Mouse (Mus musculus) thymus, postnatal 25 days (tissue): ENCODE measurements around the gene Fbxl14.
"Not testable (repeated sequence)": the region's sequence is repeated elsewhere in the genome, so short reads cannot be mapped to it uniquely, and the experiment has no call there.

Experiments used
- DNase-seq: peaks from one replicate; pipeline ENCODE4 v3.0.0; 2022

Fbxl14 gene

DNA sequence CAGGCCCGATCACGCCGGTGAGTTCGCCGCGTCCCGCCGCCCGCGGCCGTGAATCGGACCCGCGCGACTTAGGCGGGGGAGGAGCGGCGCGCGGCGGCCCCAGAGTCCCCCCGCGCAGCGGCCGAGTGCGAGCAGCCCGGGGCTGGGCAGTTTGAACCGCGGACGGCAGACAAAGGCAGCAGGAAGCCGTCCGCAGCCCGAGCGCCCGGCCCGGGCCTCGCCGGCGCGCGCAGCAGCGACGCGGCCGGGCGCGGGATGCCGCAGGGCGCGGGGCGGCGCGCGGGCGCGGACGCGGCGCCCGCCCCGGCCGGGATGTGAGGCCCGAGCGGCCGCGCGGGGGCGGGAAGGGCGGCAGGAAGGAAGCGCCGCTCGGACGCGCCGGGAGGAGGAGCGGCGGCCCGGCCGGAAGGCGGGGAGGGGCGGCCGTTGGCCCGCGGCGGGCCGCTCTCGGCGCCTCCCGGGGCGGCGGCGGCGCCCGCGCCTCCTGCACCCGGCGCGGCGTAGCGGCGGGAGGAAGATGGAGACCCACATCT lies at the start of gene Fbxl14:
Gene Fbxl14 (plus strand): TSS at position 326 of the 533 bp plus-strand sequence.
- peak; percentile 75 for DNase-seq

DNA sequence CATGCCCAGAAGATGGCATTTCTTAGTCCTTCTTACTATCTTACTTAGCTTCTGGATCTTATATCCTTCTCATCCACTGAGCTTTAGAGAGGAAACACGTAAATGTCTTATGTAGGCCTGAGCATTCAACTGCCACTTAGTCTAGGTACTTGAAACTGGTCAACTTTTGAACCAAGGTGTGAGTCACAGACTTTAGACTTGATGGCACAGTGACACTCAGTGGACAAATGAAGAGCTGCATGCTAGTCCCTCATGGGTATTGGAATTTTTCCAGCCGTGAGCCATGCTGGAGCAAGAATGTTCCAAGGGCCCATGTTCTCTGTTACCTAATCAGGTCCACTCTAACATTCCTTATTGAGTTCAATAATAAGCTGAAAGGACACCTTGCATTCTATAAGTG lies 49.0 kb upstream of the Fbxl14 start:
- DNase-seq, result peak; percentile 48

DNA sequence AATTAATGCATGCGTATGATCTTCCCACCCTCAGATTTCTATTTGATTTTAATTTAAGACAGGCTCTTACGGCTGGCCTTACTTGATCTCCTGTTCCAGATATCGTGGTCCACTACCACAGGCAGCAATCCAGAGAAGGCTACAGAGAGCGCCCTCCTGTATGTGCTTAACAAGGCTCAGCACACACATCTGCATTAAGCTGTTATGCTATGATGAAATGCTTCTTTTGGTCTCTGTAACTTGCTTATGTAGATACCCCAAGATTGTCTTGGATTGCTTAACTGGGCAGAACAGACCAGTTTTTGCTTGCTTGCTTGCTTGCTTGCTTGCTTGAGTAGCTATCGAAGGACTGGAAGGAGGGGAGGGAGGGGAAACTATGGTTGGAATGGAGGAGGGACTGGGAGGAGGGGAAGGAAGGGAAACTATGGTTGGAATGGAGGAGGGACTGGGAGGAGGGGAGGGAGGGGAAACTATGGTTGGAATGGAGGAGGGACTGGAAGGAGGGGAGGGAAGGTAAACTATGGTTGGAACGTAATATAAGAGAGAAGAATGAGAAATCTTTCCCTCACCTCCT lies 47.6 kb upstream of the Fbxl14 start:
- DNase-seq, result no peak

GRCm38 (mm10) chr6:119434394-119434793 lies 45.1 kb upstream of the Fbxl14 start:
- no peak for DNase-seq

- DNase-seq, result no peak
Observed at GRCm38 (mm10) chr6:119437894-119438761, 41.3 kb upstream of the Fbxl14 start.

- DNase-seq, result not testable (repeated sequence)
Observed at GRCm38 (mm10) chr6:119442729-119443128, 36.7 kb upstream of the Fbxl14 start.

DNA sequence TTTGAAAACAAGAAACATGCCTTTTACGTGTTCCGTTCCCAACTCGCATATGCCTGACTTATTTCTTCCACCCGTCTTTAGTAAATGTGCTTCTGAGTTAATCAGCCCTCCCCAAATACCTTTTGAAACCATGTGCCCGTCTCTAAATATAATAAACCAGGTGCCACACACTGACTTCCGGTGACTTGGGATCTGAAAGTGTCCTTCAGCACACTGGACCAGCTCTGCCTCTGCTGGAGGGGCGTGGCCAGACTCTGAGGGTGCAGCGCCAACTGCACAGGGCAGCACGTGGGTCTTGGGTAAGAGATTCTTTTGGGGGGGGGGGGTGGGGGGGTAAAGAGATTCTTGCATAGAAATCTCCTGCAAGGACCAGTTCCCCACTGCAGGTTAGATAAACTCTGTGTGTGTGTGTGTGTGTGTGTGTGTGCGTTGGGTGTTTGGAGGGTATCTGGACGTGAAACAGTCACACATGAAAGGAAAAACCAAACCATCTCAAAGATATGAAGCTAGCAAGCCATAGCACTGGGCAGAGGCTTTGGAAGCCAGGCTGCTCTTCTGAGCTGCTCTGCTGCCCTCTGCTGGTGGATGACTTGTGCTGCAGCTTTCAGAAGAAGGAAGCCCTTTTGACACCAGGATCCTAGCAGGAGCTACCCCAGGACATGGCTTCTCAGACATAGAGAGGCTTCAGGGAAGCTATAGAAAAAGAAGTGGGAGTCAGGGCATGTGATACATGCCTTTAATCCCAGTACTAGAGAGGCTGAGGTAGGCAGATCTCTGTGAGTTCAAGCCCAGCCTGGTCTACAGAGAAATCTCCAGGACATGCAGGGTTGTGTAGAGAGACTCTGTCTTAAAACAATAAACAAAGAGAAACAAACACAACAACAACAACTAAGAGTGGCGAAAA lies 35.5 kb upstream of the Fbxl14 start:
- DNase-seq, result peak; percentile 81

DNA sequence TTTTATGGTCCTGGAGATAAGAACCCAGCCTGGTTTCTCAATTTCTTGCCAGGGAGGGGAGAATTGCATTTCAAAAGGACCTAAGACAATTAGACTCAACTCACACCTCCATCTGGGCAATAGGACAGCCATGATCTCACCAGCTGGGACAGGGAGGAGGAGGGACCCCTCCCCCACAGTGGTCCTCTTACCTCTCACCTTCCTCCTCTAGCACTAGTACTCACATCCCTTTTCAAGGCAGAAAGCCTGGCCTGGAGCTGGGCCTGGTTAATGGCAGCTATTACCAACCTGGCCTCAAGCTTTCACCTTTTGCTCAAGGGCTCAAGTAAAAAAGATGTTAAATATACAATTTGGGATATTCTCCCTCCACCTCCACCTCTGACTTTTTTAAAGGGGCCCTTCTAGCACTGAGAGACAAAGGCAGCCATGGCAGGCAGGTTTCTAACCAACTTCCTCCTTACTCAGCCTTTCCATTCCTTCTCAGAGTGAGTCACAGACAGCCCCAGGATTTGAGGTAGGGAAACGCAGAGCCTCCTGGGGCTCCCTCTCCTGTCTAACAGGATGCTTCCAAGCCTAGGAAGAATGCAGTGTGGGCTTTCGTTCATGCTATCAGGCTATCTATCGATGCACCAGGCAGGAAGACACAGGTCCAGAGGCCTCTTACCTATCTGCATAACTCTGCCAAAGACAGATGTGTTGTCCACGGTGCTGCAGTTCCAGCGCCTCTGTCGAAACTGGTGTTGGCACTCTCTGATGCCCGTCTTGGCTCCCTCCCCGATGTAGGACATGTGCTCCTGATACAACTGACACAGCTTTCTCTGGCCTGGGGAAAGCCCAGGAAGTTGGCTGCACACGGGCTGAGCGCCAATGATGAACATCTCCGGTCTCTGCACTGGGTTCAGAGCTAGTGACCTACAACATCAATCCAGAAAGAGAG lies 33.5 kb upstream of the Fbxl14 start:
- DNase-seq, result no peak

DNA sequence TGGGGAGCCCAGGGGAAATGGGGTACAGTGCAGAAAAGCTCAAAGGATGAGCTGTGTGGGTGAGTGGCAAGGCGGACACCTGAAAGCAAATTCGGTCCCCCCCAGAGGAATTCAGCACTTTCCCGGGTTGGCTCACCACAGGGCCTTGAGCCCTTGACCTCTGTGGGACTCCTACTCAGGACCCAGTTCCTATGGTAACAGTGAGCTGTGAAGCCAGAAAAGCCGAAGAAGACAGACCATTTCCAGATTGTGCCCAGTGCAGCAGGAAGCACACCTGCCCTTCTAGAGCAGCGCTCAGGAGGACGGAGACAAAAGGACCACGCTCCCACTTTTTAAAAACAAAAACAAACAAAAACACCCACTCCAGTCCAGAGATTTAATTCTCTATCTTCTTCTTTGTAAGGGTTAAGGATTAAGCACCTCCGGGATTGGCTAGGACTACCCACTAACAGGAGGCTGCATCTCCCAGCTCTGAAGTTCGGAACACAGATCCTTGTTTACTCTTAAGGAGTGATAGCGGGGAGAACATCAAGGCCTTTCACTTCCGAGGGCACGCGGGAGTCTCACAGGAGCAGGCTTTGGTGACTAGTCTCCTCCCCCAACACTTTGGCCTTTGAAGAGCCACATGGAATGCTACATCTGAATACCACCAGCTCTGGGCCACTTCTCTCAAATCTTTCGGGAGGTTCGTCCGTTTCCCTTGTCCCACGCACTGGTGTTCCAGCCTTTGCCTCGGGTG lies 31.0 kb upstream of the Fbxl14 start:
- DNase-seq, result no peak

- peak; percentile 57 for DNase-seq
Observed at GRCm38 (mm10) chr6:119449060-119449499, 30.4 kb upstream of the Fbxl14 start.

DNA sequence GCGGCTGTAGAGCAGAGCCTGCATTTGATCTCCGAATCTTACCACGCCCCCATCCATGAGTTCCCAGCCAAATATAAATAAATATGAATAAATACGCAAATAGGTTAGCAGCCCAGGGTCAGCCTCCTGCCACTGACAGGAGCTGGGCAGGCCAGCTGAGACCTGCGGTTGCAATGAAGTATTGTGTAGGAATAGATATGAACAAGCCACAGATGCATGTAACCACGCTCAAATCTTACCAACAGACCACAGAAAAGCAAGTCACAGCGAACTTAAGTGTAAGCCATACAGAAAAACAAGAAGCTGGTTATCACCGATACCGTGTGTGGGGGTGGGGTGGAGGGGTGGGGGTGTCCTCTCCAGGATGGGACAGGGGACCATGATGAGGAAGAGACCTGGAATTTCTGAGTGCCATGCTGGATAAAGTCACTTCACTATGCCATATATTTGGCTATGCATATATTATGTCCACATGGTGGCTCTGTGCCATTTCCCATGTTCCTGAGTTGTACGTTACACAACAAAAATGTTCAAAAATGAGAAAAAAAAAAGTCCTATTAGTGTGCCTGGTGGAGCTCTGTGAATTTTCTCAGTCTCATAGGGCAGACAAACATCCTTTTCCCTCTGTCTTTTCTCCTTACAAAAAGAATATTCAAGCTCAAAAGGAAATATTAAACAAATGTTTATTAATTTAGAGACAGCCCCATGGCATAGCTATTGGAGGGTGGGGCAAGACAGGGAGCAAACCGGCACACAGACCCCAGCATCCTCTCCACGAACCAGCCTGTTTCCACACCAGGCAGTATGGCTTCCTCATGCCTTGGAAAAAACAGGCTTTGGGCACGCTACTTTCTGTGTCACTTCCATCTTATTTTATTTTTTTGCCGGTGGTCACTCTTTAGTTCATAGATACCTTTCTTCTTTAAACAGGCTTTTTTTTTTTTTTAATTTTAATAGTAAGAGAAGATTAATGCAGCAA lies 28.2 kb upstream of the Fbxl14 start:
- peak; percentile 13 for DNase-seq

GRCm38 (mm10) chr6:119451981-119452499 lies 27.4 kb upstream of the Fbxl14 start:
- DNase-seq, result no peak

- no peak for DNase-seq
Observed at GRCm38 (mm10) chr6:119458166-119458565, 21.3 kb upstream of the Fbxl14 start.

DNA sequence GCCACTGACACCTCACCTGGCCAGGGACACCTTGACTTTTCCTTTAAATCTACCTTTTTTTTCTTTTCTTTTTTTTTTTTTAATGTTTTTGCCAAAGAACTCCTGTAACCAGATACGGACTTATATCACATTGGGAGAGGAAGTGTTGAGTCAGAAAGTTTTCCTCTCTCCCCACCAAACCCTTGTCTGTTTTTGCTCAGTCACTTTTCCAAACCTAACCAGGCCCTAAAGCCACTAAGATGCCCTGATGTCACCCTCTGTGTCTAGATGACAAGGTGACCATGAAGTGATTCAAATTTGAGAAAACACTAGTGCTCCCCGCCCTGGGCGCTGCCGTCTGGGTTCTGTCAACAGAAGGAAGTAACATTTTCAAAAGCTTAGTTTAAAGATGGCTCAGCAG lies 20.4 kb upstream of the Fbxl14 start:
- DNase-seq, result no peak

DNA sequence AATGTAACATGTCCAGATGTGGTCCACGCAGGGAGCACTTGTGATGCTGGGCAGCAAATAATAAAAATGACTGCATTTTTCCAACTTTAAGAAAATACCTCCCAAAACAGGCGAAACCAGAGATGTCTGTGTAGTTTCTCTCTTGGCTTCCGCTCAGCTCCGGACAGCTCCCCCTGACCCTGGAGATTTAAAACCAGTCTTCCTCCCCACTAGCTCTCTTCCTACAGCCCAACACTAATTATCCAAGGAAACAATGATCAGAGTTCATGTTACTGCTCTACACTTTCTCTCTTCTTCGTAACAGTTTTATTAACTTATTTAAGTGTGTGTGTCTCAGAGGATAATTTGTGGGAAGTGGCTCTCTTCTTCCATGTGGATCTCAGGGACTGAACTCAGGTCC lies 19.1 kb upstream of the Fbxl14 start:
- DNase-seq, result no peak

- no peak for DNase-seq
Observed at GRCm38 (mm10) chr6:119466161-119466560, 13.3 kb upstream of the Fbxl14 start.

DNA sequence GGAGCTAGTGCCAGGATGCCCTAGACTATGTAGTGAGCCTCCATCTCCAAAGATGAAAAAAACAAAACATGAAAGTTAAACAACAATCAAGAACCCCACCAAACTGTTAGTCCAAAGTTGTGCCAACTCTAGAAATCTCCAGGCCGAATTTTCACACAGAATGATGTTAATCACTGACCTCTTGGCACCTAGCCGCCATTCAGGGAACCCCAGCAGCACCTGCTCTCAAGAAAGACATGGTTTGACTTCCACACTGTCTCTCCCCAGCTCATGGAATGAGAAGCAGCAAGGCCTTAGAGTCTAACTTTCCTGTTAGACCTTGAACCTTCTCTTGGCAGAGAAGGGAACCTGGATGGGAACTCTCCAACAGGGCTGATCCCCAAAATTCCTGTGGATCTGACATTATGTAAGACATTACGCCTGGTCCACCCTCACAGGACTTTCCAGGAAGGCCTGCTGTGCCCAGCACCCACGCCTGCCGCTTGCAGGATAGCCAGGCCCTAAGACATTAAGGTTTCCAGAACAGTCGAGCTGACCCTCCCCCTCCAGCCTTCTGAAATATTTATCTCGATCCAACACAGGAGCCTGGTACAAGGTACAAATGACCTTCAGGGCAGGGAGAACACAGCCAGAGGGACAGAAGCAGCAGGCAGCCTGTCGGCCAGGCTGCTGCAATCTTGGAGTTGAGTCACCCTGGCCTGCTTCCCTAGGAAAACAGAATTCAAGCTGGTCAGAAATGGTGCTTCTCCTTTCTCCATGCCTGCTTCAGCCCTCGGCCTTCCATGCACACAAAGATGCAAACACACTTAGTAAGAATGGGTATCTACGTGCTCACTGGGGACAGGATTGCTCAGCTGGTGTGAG lies 12.3 kb upstream of the Fbxl14 start:
- no peak for DNase-seq

GRCm38 (mm10) chr6:119467785-119468059 lies 11.7 kb upstream of the Fbxl14 start:
- peak; percentile 36 for DNase-seq

GRCm38 (mm10) chr6:119470777-119471176 lies 8.7 kb upstream of the Fbxl14 start:
- DNase-seq, result no peak
